Mouse (Mus musculus) thymus, postnatal 4 days (tissue): ENCODE measurements around the gene Lhpp.
A peak's percentile ranks its signal among the peaks of the same experiment; 100 is the strongest.

Experiments used
- DNase-seq: peaks from one replicate; pipeline ENCODE4 v3.0.0; 2021

The Lhpp gene

DNA sequence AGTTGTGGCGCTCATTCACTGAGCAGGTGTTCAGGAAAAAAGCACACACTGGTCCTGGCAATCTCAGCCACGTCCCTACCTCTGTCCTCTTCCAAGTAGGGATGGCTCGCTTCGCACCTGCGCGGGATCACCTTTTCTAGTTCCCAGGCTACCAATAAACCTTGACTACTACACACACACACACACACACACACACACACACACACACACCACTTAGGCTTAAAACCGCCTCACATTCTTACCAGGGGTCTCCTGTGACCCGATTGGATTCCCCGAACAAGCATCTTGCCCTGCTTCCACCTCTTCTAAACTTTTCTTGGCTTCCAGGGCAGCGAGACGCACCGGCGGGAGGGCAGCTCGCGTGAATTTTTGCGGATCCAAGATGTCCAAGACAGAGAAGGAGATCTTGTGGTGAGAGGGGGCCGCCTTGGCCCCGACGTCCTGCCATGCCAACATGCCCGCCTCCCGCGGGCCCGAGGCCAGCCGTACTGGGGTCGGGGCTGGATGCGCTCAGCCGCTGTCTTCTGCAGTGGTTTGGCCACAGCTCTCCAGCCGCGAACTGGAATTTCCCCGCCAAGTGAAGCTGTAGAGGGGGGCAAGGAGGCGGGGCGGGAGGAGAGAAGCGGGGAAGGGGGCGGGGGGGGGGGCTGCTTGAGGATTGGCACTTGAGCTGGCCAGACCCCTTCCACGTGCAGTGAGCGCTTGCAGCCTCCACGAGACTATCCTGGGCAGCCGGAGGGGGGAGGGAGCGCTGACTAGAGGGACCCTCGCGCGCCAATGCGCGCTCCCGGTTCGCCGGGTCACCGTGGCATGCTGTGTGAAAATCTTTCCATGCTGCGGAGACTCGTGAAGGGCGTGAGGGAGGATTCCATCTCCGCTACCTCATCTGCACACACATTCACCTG, 11.1 kb upstream of the Lhpp start, which contains the start of gene Nkx1-2:
Nkx1-2 (minus strand) TSS at position 567 of the 905 bp plus-strand sequence.
- DNase-seq, result no peak

DNA sequence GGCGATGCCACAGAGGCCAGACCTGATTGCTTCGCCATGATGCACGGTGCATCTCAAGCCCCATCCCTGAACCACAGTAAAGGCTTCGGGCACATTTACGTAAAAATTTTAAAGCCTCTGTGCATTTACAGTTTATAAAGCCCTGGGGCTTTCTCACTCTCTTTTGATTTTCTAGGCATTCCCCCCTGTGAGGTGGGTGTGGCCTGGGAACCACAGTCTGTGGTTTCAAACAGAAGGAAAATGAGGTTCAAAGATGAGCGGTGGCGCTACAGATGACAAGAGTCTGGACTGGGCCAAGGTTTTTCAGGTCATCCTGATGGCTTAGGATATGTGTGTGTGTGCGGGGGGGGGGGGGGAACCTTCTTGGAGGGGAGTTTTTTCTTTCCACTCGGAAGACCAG, 10.4 kb upstream of the Lhpp start:
- peak; percentile 40 for DNase-seq

GRCm38 (mm10) chr7:132600926-132601325, 9.5 kb upstream of the Lhpp start:
- no peak for DNase-seq

- DNase-seq, result no peak
These were observed 5.7 kb upstream of the Lhpp start for GRCm38 (mm10) chr7:132604720-132605119.

DNA sequence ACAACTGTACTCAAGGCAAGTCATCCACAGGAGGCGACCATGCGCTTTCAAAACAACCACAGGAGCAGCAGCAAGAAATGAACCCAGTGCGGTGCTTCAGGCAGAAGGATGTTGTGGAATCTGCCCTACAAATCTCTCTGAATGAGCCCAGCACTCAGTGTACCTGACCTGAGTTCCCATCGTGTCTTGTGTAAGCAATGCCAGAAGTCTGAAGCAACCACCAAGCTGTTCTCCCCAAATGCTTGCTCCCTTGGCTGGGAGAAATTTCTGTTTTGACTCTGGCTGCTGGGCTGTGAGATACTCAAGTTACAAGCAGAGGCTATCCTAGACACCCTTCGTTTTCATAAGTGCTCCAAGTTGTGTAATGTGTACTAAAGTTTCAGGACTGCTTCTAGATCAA, 4.7 kb upstream of the Lhpp start:
- no peak for DNase-seq

DNA sequence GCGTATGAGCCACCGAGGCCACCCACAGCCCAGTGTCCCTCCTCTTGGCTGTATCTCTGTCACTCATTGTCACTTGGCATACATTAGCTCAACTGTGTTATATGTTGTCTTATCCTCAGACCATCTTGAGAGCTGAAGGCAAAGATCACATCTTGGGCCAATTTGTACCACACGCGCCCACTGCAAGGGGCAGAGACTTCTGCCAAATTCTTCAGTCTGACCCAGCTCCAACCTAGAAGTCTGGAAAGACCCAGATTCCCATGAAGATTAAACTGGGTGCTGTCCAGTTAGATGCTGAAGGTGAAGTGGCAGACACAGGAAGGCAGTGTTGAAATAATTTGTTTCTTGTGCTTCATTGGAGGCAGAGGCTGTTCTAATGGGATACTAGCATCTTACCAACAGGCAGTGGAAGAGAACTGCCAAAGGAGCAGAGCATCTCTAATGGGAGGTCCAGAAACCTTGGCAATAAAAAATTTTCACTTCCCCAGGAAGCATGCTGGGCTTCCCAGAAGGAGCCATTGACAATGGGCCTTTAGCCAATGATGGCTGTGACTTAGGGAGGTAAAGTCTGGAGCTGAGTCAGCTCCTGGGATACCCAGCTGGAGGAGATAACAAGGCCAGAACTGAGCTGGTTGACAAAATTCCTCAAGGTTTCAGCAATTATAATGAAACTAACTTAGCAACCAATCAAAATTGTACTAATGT, 2.0 kb upstream of the Lhpp start:
- DNase-seq, result no peak

DNA sequence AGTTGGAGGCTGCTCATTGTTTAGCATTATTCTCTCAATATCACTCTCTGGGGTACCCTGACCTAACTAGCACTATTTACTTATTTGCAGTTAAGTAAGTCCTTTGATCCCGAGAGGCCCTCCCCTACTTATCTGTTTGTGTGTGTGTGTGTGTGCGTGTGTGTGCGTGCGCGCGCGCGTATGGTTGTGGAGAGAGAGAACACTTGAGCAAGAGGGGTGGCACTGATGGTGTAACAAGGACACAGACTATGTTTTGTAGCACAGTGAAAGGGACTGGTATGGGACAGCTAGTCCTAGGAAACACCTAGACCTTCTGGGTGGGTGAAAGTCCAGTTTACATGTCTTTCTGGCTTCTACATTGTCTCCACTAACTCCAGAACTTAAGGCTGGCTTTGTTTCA, 1.1 kb downstream of the Lhpp start:
- no peak for DNase-seq

GRCm38 (mm10) chr7:132615346-132615745, 4.9 kb downstream of the Lhpp start:
- DNase-seq, result no peak

DNA sequence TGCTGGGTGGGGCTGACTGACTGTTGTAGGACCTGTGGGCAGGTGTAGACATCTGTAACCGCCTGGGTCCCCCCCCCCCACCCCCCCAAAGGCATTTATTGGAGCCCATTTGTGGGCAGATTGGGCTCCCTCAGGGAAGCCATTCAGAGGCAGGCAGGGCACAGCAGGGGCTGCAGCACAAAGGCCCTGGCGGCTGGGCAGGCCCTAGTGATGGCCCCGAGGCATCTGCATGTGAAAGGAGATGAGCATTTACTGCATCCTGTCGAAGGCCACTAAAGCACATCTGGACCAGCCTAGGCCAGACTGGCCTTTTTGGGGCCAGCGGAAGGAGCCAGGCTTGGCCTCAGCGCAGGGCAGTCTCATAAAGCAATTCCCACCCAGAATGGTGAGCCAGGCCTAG, 6.0 kb downstream of the Lhpp start:
- no peak for DNase-seq

DNA sequence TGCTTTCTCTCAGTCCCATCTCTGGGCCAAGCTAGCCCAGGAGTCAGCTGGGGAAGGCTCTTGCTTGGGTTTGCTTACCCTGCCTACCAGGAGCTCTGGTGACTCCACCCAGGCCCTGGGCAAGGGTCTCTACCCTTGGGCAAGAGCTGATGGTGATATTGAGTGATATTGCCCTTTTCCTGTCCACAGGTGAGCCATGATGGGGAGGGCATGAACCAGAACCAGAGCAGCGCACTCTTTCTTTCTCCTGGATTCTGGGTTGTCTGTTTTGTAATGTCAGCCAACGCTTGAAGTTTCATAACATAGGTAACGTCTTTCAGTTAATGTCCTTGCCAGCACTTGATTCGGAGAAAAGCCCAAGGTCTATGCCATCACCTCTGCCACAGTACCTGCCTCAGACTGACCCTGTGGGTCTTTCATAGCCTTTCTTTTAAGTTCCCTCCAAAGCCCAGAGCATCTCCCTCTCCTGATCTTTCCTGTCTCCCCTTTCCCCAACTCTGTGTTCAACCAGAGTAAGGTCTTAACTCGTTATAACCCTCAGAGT, 6.7 kb downstream of the Lhpp start:
- DNase-seq, result no peak

GRCm38 (mm10) chr7:132619549-132619948, 9.1 kb downstream of the Lhpp start:
- no peak for DNase-seq

GRCm38 (mm10) chr7:132619975-132620918, 9.8 kb downstream of the Lhpp start:
- no peak for DNase-seq

GRCm38 (mm10) chr7:132624161-132624560, 13.7 kb downstream of the Lhpp start:
- DNase-seq, result no peak

DNA sequence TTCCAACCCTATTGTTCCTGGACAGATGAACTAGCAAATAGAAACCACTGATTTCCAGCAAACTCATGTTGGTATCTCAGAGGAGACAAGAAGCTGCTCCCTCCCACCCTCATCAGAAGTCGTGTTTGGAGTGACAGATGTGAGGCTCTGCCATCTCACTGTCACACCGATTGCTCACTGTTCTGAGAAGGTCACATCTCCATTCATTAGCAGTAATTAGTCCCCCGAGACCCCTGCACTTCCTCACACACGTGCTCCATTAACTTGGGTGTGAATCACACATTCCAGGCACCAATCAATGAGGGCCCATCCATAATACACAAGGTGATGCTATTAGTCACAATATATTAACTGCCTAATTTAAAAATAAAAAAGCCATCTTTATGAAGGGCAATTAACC, 15.7 kb downstream of the Lhpp start:
- no peak for DNase-seq

DNA sequence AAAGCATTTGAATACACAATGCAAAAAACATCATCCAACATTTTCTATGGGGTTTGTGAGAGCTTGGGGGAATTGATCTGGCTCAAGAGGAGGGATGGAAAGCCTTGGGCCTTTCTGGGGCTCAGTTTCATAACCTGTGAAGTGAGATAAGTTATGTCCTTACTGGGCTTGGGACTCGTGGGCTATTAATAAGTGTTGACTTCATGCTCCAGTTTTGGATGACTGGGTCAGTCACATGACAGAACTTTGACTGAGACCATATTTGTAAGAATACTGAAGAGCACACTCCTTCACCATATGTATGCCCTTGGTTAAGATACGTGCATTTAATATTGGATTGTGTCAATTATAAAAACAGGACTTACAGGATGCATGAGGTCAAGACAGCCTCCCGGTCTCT, 17.0 kb downstream of the Lhpp start:
- no peak for DNase-seq

GRCm38 (mm10) chr7:132631313-132631712, 20.9 kb downstream of the Lhpp start:
- no peak for DNase-seq

GRCm38 (mm10) chr7:132637292-132637691, 26.9 kb downstream of the Lhpp start:
- no peak for DNase-seq

- DNase-seq, result peak; percentile 52
These were observed 28.1 kb downstream of the Lhpp start for GRCm38 (mm10) chr7:132638446-132639087.

GRCm38 (mm10) chr7:132640946-132641345, 30.5 kb downstream of the Lhpp start:
- DNase-seq, result no peak

DNA sequence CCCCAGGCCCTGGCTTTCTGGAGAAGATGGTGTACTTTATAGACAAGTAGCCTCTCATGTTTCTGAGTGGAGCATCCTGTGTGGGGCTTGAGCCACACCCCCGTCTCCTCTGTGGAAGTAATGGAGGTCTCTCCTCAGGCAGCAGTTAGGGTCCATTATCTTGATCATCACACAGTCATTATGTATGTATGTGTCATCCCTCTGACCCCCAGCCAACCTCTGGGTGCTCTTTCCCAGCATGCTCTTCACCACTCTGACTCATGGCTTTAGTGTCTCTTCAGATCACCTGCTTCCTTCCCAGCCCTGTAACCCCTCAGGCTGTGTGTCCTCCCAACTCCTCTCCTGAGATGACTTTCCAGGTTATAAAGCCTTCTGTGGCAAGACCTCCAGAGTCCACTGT, 31.2 kb downstream of the Lhpp start:
- DNase-seq, result no peak

DNA sequence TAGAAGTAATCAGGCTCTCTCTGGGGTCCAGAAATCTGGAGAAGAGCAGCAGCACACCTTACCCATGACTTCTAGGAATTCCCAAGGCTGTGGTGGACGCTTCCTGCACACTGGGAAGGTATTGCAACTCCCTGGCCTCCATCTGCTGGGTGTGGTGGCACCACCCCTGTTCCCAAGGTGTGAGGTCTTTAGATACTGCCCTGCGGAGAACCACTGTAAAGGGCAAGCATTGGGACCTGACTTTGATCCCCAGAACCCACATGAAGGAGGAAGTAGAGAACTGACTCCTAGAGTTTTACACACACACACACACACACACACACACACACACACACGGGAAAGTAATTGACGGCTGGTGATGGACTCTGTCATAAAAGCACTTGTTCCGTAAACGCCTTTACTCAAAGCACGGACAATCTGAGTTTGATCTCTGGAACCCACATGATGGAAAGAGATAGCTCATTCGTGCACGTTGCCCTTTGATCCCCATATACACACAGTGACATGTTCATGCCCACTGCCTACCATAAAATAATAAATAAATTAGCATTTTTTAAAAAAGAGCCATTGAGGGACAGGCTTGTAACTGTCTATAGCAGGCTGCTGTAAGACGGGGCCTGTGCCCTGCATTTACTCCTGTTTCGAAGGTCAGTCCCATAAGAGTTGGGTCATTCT, 34.3 kb downstream of the Lhpp start:
- DNase-seq, result no peak

DNA sequence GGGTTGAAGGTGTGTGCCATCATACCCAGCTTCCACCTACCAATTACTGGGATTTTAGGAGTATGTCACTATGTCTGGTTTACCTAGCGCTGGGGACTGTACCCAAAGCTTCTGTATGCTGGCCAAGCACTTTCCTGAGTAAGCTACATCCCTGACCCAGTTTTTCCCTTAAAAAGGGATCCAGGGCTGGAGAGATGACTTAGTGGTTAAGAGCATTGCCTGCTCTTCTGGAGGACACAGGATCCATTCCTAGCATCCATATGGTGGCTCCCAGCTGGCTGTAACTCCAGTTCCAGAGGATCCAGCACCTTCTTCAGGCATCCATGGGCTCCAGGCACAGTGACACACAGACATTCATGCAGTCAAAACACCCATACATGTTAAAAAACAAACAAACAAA, 36.1 kb downstream of the Lhpp start:
- DNase-seq, result no peak
